Mouse (Mus musculus) ES-Bruce4 (cell line): ENCODE data around the gene Hnrnpr.

Experiments used
- CTCF ChIP-seq: IDR thresholded peaks from one replicate; pipeline ENCODE4 v1.8.1; 2011; ENCODE audit warnings: low read depth, low read length
- EP300 ChIP-seq: IDR thresholded peaks from 2 replicates; pipeline ENCODE4 v1.6.1; 2011; ENCODE audit warnings: low read depth, low read length; ENCODE audit not compliant: insufficient read depth
- POLR2A ChIP-seq: IDR thresholded peaks from one replicate; pipeline ENCODE4 v1.8.1; 2011; ENCODE audit warnings: low read length; ENCODE audit not compliant: insufficient read depth

DNA sequence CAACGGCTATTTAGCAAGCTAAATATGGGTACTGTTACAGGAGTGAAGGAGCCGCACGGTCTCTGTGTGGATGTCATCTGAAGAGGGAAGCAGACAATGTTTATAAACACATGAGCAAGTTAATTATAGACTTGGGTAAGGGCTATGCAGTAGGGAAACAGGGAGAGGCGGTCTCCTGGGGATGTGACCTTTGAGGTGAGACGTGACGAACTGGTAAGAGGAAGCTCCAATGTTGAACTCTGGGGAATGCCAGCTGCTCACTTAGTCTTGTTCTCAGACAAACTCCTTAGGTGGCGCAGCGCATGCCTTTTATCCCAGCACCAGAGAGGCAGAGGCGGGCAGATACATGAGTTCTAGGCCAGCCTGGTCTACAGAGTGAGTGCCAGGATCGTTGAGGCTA is 48.8 kb upstream of the Hnrnpr start:
- no peak for TF ChIP-seq CTCF
- TF ChIP-seq EP300: no peak
- TF ChIP-seq POLR2A: no peak
